In genomic region chr6:112488821-112489180, GRCm38 (mm10) we compare ENCODE assay signal across 9 mouse cellular contexts. TPM values are rescaled to one million over a fixed set of nuclear protein-coding genes. Genes with fewer than 3 reads are reported as not detected.
DNase-seq lines count a peak whose midpoint lies in the region; ATAC-seq and TF ChIP-seq lines count a peak whose summit lies in the region.
"Had no signal": no experiment of that assay in that cellular context is flagged by ENCODE, and none has a peak within 500 bp of the region (broad histone marks: within the 10 kb centered on the region; RNA-seq: fewer than 3 reads in every experiment).

No protein-coding gene starts in this region.

- H3K9ac ChIP-seq in intestine, embryonic 14.5 days (ENCODE audit: low read length), result no peak overlapping the region
- peak overlapping the region; percentile 52 for H3K9ac ChIP-seq in neural tube, embryonic 13.5 days
- H3K9ac ChIP-seq: liver, embryonic 15.5 days had no signal

- 34% methylated on average over 24 of the region's 24 CpGs for WGBS in embryonic facial prominence, embryonic 10.5 days
- 36% methylated on average over 24 of the region's 24 CpGs for WGBS in intestine, embryonic 14.5 days
- 36% methylated on average over 24 of the region's 24 CpGs for WGBS in neural tube, embryonic 13.5 days

- TF ChIP-seq CTCF in layer of hippocampus, adult 2 months (conservative IDR thresholded peaks at IDR 0.05), result no peak

- ATAC-seq in intestine, embryonic 14.5 days (replicated peaks; ENCODE audit: low FRiP score, low TSS enrichment, low read depth), result no peak
- ATAC-seq in neural tube, embryonic 13.5 days (ENCODE audit: low read depth), result no peak

- H3K4me2 ChIP-seq in intestine, embryonic 14.5 days (ENCODE audit: low read length), result peak overlapping the region; percentile 78
- H3K4me2 ChIP-seq in neural tube, embryonic 13.5 days, result peak overlapping the region; percentile 70

- H3K27ac ChIP-seq in layer of hippocampus, adult 2 months, result no peak overlapping the region
- no peak overlapping the region for H3K27ac ChIP-seq in embryonic facial prominence, embryonic 10.5 days (replicated peaks)
- no peak overlapping the region for H3K27ac ChIP-seq in intestine, embryonic 14.5 days (ENCODE audit: low read depth)
- H3K27ac ChIP-seq in neural tube, embryonic 13.5 days (replicated peaks), result no peak overlapping the region
- H3K27ac ChIP-seq: liver, embryonic 15.5 days had no signal

- peak overlapping the region; percentile 46 for H3K4me3 ChIP-seq in layer of hippocampus, adult 2 months
- peak overlapping the region; percentile 53 for H3K4me3 ChIP-seq in embryonic facial prominence, embryonic 10.5 days
- H3K4me3 ChIP-seq in intestine, embryonic 14.5 days (ENCODE audit: low read depth, low read length), result peak overlapping the region; percentile 37
- H3K4me3 ChIP-seq in neural tube, embryonic 13.5 days, result peak overlapping the region; percentile 39
- H3K4me3 ChIP-seq: liver, embryonic 15.5 days had no signal

- H3K36me3 ChIP-seq in embryonic facial prominence, embryonic 10.5 days (replicated peaks), result no peaks in the 10 kb centered on the region
- H3K36me3 ChIP-seq in intestine, embryonic 14.5 days (ENCODE audit: control insufficient read depth, insufficient read depth, low read length), result no peaks in the 10 kb centered on the region
- H3K36me3 ChIP-seq in neural tube, embryonic 13.5 days, result no peaks in the 10 kb centered on the region
- H3K36me3 ChIP-seq: liver, embryonic 15.5 days had no signal

- peaks cover 26% of the 10 kb centered on the region for H3K4me1 ChIP-seq in embryonic facial prominence, embryonic 10.5 days
- peaks cover 9% of the 10 kb centered on the region for H3K4me1 ChIP-seq in intestine, embryonic 14.5 days (replicated peaks; ENCODE audit: control insufficient read depth, insufficient read depth, low read length)
- H3K4me1 ChIP-seq in neural tube, embryonic 13.5 days (replicated peaks), result peaks cover 22% of the 10 kb centered on the region

- H3K9me3 ChIP-seq in embryonic facial prominence, embryonic 10.5 days, result no peaks in the 10 kb centered on the region
- H3K9me3 ChIP-seq in intestine, embryonic 14.5 days (ENCODE audit: control insufficient read depth, low read length), result no peaks in the 10 kb centered on the region
- no peaks in the 10 kb centered on the region for H3K9me3 ChIP-seq in neural tube, embryonic 13.5 days
- H3K9me3 ChIP-seq: liver, embryonic 15.5 days had no signal

- peaks cover 82% of the 10 kb centered on the region for H3K27me3 ChIP-seq in embryonic facial prominence, embryonic 10.5 days (replicated peaks; ENCODE audit: low read depth, poor library complexity, severe bottlenecking)
- peaks cover 47% of the 10 kb centered on the region for H3K27me3 ChIP-seq in intestine, embryonic 14.5 days (replicated peaks; ENCODE audit: control insufficient read depth, insufficient read depth, low read length)
- peaks cover 70% of the 10 kb centered on the region for H3K27me3 ChIP-seq in neural tube, embryonic 13.5 days

- no peak for DNase-seq in layer of hippocampus, adult 2 months (ENCODE audit: low spot score in 2 of 2)
- DNase-seq in layer of hippocampus, postnatal 25 days (ENCODE audit: extremely low spot score in 1 of 2, low spot score in 1 of 2), result no peak
- no peak for DNase-seq in embryonic facial prominence, embryonic 10.5 days (ENCODE audit: low spot score)
- DNase-seq in intestine, embryonic 14.5 days (ENCODE audit: low spot score), result no peak
- DNase-seq in B cell, adult 2 months, result no peak
- DNase-seq in thymus, postnatal 0 days (ENCODE audit: low spot score), result no peak
- DNase-seq in layer of hippocampus, adult 8-10 months (ENCODE audit: low spot score in 2 of 2), result no peak

RNA-seq across cellular contexts. Expression of gene Oxtr, which starts 0.9 kb away (rescaled TPM):
- 1 to 10 TPM; 5.5 to 6.9 TPM for total RNA-seq in layer of hippocampus, adult 2 months (2021)
- 1 to 10 TPM; 7.2 to 9.9 TPM for total RNA-seq in layer of hippocampus, postnatal 25 days (2021)
- polyA plus RNA-seq in embryonic facial prominence, embryonic 10.5 days (2016; fragmentation: Nextera tagmentation; extraction: Ambion mirVana), result 0.03 and 0.06 TPM in 2 replicates
- polyA plus RNA-seq in intestine, embryonic 14.5 days (2014; fragmentation: Nextera tagmentation; extraction: Ambion mirVana), result 0.24 and 0.39 TPM in 2 replicates
- 0.63 and 1.4 TPM in 2 replicates for polyA plus RNA-seq in neural tube, embryonic 13.5 days (2015; fragmentation: Nextera tagmentation; extraction: Ambion mirVana)
- 0.04 and 0.05 TPM in 2 replicates for polyA plus RNA-seq in thymus, postnatal 0 days (2015; fragmentation: Nextera tagmentation; extraction: Ambion mirVana)
- total RNA-seq in layer of hippocampus, adult 8-10 months (2022), result 1 to 10 TPM; 4.9 to 7.6 (median 6.0) TPM
- polyA plus RNA-seq: liver, embryonic 15.5 days had no signal

RNA-seq across cellular contexts. Expression of gene Cav3, which starts 29.5 kb away (rescaled TPM):
- under 1 TPM; 0.52 to 0.74 TPM for total RNA-seq in layer of hippocampus, adult 2 months (2021)
- total RNA-seq in layer of hippocampus, postnatal 25 days (2021), result under 1 TPM; 0.69 to 0.96 TPM
- not detected in 2 replicates for polyA plus RNA-seq in embryonic facial prominence, embryonic 10.5 days (2016; fragmentation: Nextera tagmentation; extraction: Ambion mirVana)
- 0.47 and 0.51 TPM in 2 replicates for polyA plus RNA-seq in intestine, embryonic 14.5 days (2014; fragmentation: Nextera tagmentation; extraction: Ambion mirVana)
- polyA plus RNA-seq in neural tube, embryonic 13.5 days (2015; fragmentation: Nextera tagmentation; extraction: Ambion mirVana), result 0.50 and 1.1 TPM in 2 replicates
- polyA plus RNA-seq in thymus, postnatal 0 days (2015; fragmentation: Nextera tagmentation; extraction: Ambion mirVana), result 0.26 and 0.27 TPM in 2 replicates
- 1 to 10 TPM in 1 of 4 experiments, under 1 TPM in 3; 0.37 to 1.0 (median 0.43) TPM for total RNA-seq in layer of hippocampus, adult 8-10 months (2022)
